Mouse (Mus musculus): ENCODE results near the gene 1700001C02Rik.

Gene 1700001C02Rik

DNA sequence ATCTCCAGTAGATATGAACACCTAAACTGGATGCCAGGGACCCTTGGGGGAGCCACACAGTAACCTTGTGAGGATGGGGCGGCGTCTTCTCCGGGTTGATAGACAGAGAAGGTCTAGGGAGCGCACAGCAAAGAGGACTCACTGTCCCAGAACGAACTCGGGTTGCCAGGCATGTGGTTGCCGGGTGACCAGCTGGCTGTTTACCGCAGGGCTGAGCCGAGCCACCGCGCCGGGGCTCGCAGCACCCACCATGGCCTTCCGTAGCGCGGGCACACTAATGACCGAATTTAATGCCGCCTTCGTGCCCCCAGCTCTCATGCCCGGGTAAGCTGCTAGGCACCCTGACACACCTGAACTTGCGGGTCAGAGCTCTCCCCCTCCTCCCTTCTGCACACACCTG lies at the start of gene 1700001C02Rik:
TSS of gene 1700001C02Rik (plus strand) at position 187 of the 400 bp plus-strand sequence.
- no peak for DNase-seq (ENCODE audit: inconsistent age in 2 of 2, low spot score in 1 of 2)

DNA sequence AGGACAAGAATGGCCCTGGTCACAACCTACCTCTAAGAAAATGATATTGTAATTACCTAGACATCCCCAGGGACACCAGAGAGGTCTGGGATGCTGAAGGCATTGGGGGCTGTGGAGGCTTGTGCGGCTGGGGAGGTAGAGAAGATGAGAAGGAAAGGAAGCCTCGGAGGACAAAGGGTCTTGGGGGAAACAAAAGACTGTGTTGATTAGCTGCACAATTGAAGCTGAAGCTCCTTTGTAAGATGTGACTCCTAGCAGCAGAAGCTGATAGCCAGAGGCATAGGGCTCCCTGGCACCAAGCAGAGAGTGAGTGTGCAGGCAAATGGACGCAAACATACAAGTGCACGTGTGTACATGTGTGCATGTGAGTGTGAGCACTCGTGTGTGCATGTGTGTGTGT lies 49.2 kb upstream of the 1700001C02Rik start:
- DNase-seq (ENCODE audit: inconsistent age in 2 of 2, low spot score in 1 of 2): no peak

DNA sequence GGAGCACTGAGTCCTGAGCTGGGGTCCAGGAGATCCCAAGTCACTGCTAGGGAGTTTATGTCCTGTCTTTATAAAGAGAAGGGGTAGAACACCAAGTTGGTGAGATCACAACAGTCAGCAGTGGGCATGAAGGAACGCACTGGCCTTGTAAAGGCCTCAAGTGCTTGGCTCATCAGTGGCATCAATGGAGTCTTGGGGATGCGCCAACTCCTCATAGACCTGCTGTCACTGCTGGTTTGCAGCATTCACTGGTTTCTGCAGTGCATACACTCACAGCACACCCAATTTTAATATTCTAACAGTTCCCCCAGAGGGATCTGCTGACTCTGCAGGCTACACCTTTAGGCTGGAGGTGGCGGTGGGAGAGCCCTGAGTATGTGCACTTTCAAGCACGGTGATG lies 42.7 kb upstream of the 1700001C02Rik start:
- DNase-seq (ENCODE audit: inconsistent age in 2 of 2, low spot score in 1 of 2): no peak

DNA sequence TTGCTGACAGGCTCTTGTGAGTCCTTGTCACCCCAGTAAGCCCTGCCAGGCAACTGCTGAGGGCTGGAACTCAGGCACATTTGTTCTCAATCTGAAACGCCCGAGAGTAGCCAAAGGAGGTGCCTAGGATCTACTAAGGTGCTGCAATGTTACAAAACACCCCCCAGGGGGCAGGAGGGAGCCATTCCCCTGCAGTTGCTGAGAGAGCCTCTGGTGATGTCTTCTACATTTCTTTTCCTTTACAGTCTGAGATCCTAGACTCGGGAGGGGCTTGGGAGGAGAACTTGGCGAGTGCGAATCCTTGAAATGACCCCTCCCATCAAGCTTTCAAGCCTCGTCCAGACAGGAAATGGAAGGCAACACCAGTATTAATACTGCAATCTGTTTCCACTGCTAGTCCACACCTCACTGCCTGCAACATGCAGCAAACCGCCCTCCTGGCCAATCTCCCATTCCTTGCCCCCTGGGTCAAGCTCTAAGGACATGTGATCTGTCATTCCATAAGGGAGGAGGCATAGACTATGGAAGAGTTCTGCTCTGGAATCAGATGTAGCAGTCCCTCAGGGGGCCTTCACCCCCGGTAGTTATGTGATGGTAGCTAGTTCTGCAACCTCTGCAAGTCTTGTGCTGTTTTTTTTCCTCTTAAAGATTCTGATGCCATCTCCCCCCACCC lies 42.1 kb upstream of the 1700001C02Rik start:
- peak; percentile 40 to 78 for DNase-seq (ENCODE audit: inconsistent age in 2 of 2, low spot score in 1 of 2)

DNA sequence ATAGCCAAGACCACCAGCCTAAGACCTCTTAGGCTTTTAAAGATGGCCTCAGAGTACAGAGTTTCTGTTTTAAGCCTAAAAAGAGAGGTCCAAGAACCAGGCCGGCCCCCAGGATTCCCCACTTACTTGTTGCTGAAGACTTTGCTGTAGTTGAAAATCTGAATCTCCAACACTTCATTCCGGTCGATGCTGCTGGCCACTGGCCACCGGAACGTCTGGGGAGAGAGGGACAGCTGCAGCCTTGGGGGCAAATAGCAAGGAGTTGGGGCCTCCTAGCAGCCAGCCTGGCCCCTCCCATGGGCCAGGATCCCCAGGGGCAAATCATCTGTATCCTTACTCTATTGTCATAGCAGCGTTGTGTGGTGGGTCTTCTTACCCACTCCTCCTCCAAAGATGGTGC lies 38.4 kb upstream of the 1700001C02Rik start:
- DNase-seq (ENCODE audit: inconsistent age in 2 of 2, low spot score in 1 of 2): no peak

DNA sequence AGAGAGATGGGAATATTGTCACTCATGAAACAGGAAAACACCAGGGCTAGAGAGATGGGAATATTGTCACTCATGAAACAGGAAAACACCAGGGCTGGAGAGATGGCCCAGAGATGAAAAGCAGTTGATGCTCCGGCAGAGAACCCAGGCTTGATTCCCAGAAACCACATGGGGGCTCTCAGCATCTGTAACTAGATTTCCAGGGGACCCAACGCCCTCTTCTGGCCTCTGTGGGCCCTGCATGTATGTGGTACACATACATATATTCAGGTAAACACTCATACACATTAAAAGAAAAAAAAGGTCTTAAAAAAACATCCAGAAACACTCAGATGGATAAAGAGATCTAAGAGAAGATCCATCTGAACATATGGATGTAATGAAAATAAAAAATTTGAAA lies 26.9 kb upstream of the 1700001C02Rik start:
- DNase-seq (ENCODE audit: inconsistent age in 2 of 2, low spot score in 1 of 2): no peak

DNA sequence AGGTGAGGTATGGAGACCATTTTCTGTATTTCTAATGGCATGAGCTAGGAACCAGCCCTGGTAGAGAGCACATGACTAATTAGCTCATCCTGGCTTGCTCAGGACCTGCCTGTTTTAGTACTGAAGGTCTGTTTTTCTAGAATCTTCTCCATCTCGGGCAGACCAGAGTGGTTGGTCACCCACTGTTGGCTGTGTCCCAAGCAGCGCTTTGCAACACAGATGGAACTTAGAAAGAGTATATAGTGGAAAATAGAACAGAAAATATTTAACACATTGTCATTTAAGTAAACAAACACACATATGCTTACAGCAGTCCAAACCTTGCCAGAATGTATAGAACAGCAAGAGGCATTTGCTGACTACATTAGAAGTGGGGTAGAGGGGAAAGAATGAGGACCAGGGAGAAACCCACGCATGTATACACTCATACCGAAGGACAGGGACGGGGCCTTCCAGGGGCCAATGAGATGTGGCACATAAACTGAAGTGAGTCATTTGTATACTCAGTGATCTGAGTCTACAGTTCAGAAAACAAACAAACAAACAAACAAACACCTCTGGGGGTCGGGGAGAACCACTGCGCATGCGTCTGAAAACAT lies 25.4 kb upstream of the 1700001C02Rik start:
- DNase-seq (ENCODE audit: inconsistent age in 2 of 2, low spot score in 1 of 2): no peak

DNA sequence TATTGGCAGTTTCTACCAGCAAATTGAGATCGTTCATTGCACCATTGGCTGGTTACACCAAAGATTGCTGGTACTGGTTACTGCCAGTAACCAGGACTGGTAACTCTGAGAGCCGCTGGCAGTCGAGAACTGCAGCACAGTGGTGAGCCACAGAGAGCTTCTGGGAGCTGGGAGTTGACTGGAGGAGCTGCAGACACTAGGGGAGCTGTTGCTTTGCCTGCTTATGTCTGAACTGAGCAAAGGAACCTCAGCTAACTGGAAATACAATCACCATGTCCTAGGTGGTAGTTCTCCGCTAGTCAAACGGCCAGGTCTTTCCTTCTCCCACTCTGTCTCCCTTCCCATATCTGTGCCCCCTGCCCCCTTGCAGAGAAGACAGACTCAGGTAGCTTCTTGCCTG lies 23.7 kb upstream of the 1700001C02Rik start:
- DNase-seq (ENCODE audit: inconsistent age in 2 of 2, low spot score in 1 of 2): peak in 1 of 2 experiments; percentile 28

DNA sequence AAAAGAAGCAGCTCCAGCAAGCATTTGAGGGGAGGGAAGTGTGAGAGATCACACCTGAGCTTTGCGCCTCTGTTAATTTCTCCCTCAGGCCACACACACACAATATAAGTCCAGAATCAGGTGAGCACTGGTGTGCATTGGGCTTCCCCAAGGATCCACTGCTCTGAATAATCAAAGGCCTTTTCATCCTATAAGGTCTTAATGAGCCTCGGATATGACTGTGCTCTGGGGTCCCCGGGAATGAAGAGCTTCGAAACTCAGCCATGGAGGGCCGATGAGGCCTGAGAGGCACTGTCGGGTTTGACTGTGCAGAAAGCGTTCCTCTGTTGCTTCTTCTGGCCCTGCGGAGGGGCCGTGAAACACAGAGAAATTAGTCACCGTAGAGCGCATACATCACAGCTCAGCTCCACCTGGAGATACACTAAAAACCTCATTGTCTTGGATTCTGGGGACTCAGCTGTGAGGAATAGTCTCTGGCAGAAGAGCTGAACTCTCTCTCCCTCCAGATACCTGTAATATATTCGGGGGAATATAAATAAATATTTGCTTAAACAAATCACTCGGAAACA lies 21.4 kb upstream of the 1700001C02Rik start:
- no peak for DNase-seq (ENCODE audit: inconsistent age in 2 of 2, low spot score in 1 of 2)

DNA sequence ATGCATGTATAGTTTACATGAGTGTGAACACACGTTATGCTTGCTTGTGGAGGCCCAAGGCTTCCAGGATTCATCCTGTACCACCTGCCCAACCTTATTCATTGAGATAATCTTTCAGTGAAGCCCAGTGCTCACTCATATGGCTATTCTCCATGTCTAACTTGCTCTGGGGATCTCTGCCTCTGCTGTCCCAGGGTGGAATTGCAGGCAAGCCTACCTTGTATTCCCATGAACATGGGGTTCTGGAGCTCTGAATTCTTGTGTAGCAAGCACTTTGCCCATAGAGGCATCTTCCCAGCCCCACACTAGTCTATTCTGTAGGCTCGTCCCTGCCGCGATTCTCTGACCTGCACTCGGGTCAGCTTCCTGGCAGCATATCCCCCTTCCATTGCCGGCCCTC lies 9.8 kb upstream of the 1700001C02Rik start:
- peak in 1 of 2 experiments; percentile 37 for DNase-seq (ENCODE audit: inconsistent age in 2 of 2, low spot score in 1 of 2)

DNA sequence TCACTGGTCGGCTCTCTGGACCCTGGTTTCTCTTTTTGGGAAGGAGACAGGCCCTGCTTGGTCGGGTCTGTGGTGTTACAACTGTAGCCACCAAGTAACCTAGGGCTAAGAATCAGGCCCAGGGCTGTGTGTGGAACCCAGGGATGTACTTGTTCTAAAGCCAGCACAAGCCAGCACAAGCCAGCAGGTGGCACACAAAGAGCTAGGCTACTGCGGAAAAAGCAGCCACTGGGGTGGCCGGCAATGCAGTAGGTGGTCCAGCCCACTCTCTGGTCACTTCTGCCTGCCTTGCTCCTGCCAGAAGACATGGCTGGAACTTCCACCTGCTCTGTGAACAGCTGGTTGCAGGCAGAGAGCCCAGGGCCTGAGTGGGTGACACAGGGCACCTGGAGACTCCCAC lies 5.7 kb upstream of the 1700001C02Rik start:
- DNase-seq (ENCODE audit: inconsistent age in 2 of 2, low spot score in 1 of 2): no peak

DNA sequence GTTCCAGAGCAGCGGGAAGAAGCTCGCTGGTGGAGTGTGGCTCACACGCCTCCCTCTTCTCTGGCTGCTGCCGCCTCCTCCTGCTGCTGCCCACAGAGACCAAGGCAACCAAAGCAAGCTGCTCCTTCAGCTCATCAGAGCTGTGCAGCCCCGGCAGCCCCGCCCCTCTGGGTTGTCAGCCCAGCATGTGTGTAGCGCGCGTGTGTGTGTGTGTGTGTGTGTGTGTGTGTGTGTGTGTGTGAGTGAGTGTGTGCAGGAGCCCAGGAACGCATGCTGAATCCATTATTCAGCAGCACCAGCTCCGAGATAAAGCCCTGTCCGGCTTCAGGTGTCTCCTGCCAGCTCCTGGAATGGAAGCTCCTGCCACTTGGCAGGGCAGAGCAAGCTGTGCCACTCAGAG lies 4.0 kb upstream of the 1700001C02Rik start, which contains the start of gene Otof:
TSS of gene Otof (minus strand) at position 112 of the 400 bp plus-strand sequence.
- DNase-seq (ENCODE audit: inconsistent age in 2 of 2, low spot score in 1 of 2): peak; percentile 16 to 37

DNA sequence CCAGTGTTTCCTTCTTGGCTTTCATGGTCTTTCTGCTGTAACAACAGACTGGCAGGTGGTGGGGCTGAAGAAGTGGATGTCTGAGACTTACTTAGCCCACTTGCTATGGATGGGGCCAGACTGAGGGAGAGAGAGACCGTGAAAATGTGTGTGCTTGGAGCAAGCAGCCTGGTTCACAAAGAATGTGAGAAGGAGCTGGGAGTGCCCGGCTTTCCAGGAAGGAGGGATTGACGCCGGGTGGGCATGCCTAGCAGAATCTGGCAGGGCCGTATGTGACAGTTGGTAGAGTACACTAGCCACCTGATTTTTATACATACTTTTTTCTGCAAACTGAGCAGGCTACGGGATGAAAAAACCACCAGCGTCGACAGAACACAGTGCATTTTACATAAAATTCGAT lies 468 bp downstream of the 1700001C02Rik start:
- DNase-seq (ENCODE audit: inconsistent age in 2 of 2, low spot score in 1 of 2): no peak

DNA sequence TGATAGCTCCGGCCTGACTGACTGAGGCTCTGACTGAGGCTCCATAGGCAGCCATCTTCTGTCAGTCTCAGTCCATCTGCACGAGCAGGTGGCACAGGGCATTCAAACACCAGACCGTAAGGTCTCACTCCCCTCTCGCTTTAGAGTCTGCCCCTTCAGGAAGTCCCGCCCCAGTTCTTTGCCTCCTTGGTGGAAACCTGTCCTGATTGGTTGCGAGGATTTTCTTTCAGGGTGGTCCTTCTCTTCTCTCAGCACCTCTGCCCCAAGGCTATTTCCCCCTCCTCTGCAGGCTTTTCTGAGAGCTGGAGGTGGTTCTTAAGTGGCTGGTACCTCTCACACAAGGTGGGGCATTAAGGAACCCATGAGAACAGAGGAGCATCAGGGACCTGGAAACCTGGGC lies 4.6 kb downstream of the 1700001C02Rik start:
- no peak for DNase-seq (ENCODE audit: inconsistent age in 2 of 2, low spot score in 1 of 2)

DNA sequence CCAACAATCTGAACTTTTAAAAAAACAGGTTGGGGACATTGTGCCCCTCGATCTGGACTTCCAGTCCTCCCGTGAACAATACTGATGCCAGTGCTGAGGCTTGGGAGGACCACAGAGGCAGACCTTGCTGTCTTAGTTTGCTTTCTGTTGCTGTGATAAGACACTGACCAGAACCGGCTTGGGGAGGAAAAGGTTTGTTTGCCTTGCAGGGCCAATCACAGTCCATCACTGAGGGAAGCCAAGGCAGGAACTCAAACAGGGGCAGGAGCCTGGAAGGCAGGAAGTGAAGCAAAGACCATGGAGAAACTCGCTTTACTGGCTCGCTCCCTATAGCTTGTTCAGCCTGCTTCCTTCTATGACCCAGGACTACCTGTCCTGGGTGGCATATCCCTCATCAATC lies 6.3 kb downstream of the 1700001C02Rik start:
- no peak for DNase-seq (ENCODE audit: inconsistent age in 2 of 2, low spot score in 1 of 2)

DNA sequence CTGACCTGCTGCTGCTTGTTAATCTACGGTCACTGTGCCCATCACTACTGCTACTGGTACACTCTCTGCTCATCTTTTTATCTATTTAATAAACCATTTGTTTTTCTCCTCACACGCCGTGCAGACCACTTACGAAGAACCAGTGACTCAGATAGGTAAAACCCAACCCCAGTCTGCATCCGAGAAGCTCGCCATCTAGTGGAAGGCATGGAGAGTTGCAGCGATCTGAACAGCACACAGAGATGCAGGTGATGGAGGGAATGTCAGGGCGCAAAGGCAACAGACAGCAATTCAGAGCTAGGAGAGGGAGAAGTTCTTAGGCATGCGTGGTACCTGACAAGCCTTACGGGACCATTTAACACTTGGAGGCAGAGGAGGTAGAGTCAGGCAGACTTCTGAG lies 10.7 kb downstream of the 1700001C02Rik start:
- peak; percentile 22 to 69 for DNase-seq (ENCODE audit: inconsistent age in 2 of 2, low spot score in 1 of 2)

DNA sequence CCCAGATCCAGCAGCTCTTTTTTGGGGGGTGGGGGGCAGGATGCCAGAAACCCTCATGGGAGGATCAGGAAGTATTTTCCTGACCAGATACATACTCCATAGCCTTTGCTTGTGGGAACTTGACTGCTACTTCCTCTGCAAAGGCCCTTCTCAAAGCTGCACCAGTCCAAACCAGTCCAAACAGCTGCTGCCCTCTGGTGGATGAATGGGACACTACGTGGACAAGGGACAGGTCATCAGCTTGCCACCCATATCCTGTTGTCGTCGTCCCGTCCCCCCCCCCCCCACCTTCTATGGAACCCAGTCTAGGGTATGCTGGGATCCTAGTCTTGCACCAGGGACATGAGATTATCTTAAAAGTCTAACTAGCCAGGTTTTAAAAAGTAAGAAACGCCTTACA lies 16.5 kb downstream of the 1700001C02Rik start:
- peak; percentile 62 to 86 for DNase-seq (ENCODE audit: inconsistent age in 2 of 2, low spot score in 1 of 2)

DNA sequence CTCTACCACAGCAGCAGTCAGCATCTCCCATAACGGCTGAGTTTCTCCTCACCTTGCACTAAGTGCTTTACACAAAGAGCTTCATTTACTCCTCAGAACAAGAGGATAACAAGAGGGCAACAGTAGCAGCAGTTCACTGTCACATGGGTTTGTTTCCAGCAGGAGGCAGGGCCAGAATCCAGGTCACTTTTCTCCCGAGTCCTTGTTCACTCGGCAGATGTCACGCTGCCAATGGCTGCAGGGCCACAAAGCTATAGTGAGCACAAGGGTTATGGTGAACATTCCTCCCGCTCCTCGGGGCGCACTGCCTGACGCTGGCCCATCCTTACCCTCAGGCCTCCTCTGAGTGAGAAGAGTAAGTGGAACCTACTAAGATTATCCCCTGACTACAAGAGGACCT lies 17.7 kb downstream of the 1700001C02Rik start:
- DNase-seq (ENCODE audit: inconsistent age in 2 of 2, low spot score in 1 of 2): peak in 1 of 2 experiments; percentile 45

DNA sequence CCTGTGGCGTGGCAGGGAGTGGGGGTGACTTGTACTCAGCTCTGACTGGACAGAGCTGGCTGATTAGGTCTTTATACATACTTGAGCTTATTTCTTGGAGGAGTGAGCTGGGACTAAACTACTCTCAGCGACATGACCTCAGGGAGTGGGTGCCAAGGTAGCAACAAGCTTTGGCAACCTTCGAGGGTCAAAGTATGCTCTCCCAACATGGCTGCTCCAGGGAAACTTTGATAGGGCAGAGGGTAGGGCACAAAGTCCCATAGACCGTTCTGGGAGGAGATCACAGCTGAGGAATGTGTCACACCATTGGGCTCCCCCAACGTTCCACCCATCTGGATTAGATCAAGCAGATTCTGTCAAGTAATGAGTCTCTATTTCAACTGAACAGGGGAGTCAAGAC lies 18.7 kb downstream of the 1700001C02Rik start:
- DNase-seq (ENCODE audit: inconsistent age in 2 of 2, low spot score in 1 of 2): no peak

DNA sequence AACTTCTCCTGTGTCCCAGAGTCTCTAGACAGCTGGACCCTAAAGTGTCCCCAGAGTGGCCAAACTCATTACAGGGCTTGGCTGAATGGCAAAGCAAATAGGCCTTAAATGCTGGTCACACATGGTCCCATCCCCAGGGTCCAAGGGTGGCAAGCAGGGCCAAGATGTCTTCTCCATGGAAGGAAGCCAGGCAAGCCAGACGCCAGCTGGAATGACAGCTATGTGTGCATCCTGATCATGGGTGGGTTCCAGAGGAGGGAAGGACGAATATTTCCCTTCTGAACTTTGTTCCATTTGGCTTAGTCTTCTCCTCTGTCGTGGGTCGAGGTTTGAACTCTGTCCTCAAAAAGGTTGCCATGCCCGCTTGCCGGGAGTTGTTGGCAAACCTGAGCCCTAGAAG lies 19.3 kb downstream of the 1700001C02Rik start:
- peak; percentile 14 to 43 for DNase-seq (ENCODE audit: inconsistent age in 2 of 2, low spot score in 1 of 2)

DNA sequence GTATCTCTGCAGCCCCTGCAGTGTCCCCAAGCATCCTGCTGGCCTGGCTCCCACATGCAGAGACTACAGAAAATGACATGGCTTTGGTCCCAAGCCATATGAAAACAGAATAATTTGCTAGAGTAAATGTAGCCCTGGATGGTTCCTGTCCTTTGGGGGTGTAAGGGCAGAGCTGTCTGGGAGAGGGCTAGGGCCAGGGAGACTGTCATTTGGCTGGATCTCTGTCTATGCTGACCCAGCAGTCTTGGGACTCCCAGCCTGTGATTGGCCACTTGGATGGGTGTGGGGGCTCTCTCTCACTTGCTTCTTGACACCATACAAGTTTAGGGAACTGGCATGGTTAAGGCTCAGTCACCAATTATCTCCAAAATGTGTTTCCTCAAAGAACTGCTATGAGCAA lies 24.4 kb downstream of the 1700001C02Rik start:
- DNase-seq (ENCODE audit: inconsistent age in 2 of 2, low spot score in 1 of 2): no peak

DNA sequence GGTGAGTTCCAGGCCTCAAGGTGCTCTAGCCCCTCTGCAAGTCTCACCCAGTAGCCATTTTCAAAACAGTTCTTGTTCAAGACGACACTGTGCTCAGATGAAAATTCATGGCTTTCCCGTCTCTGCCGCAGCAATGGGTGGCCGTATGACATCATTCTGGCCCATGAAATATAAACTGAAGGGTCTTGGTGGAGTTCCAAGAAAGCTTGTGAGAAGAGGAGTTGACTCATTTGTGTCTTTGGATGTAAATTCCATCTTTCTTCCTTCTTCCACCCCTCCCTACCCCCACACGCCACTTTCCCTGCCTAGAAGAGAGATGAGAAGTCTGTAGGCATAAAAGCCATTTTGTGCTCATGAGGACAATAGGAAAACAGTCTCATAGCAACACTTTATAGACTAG lies 25.0 kb downstream of the 1700001C02Rik start:
- no peak for DNase-seq (ENCODE audit: inconsistent age in 2 of 2, low spot score in 1 of 2)

Data from adrenal gland, adult (tissue).